Mouse (Mus musculus) c-Kit-positive CD71-negative TER-119-negative erythroid progenitor cells, embryonic 14.5 days (primary cell): ENCODE results near the gene Hbb-bh1.
"Not testable (repeated sequence)": the region's sequence is repeated elsewhere in the genome, so short reads cannot be mapped to it uniquely, and the experiment has no call there.

Experiments used
- DNase-seq: peaks from one replicate; pipeline ENCODE4 v3.0.0-alpha.2; 2013; ENCODE audit warnings: low read depth

Hbb-bh1 gene

GRCm38 (mm10) chr7:103812174-103812573, 30.8 kb downstream of the Hbb-bh1 start:
- DNase-seq: no peak

GRCm38 (mm10) chr7:103811223-103811845, 31.6 kb downstream of the Hbb-bh1 start:
- no peak for DNase-seq

GRCm38 (mm10) chr7:103810746-103811145, 32.2 kb downstream of the Hbb-bh1 start:
- DNase-seq: no peak

GRCm38 (mm10) chr7:103810296-103810695, 32.7 kb downstream of the Hbb-bh1 start:
- no peak for DNase-seq

- no peak for DNase-seq
These were observed 33.2 kb downstream of the Hbb-bh1 start for GRCm38 (mm10) chr7:103809801-103810155.

GRCm38 (mm10) chr7:103808971-103809800, 33.8 kb downstream of the Hbb-bh1 start:
- no peak for DNase-seq

- not testable (repeated sequence) for DNase-seq
These were observed 34.8 kb downstream of the Hbb-bh1 start for GRCm38 (mm10) chr7:103808120-103808519.

GRCm38 (mm10) chr7:103806856-103807255, 36.1 kb downstream of the Hbb-bh1 start:
- DNase-seq: no peak

GRCm38 (mm10) chr7:103792669-103793388, 50.1 kb downstream of the Hbb-bh1 start:
- DNase-seq: no peak

- no peak for DNase-seq
These were observed 51.2 kb downstream of the Hbb-bh1 start, which contains the start of gene Olfr67 for GRCm38 (mm10) chr7:103791721-103792120. TSS of gene Olfr67 (minus strand) at chr7:103791821.
